Mouse (Mus musculus) ES-CJ7 (cell line): ENCODE results near the gene Ephb2.

Experiments used
- DNase-seq: peaks from one replicate; pipeline ENCODE4 v3.0.0; 2011; ENCODE audit warnings: low read depth, low spot score

Ephb2 gene

DNA sequence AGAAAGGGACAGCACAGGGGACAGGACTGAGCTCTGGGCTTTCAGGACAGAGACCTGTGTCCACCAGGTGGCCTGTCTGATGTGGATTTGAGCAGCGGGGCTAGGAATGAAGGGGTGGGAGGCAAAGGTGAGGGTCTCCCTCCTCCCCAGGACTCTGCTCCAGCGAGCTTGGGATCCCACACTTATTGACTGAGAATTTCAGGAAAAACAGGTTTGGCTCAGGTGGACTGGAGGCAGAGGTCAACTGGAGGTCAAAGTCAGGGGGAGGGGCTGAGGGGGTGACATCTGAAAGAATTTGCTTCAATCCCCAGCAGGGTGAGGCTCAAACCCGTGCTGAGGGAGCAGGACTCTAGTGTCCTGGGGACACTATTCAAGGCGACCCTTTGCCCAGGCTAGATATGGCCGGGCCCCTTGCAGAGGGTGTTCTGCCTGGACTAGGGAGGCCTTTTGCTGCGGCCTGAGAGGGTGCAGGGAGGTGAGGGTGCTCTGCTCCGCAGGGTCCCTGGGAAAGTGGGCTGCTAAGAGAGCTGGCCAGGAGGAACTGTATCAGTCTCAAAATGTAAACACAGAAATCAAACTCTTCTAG lies 103.2 kb downstream of the Ephb2 start:
- peak; percentile 59 for DNase-seq

DNA sequence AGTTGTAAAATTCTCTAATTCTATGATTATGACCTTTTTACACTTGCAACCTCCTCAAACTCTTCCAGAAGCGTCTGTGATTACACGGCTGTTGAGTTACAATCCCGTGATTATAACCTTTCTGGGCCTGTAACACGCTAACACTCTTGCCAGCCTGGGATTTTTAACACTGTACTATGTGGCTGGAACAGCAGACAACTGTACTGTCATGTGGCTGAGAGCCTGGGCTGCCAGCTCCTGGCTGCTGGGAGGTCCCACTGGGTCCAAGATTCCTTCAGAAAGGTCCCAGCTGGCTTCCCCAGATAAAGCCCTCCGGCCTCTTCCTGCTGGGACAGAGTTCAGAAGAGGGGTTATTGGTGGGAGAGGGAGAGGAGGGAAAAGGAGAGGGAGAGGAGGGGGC lies 104.0 kb downstream of the Ephb2 start:
- DNase-seq: no peak

DNA sequence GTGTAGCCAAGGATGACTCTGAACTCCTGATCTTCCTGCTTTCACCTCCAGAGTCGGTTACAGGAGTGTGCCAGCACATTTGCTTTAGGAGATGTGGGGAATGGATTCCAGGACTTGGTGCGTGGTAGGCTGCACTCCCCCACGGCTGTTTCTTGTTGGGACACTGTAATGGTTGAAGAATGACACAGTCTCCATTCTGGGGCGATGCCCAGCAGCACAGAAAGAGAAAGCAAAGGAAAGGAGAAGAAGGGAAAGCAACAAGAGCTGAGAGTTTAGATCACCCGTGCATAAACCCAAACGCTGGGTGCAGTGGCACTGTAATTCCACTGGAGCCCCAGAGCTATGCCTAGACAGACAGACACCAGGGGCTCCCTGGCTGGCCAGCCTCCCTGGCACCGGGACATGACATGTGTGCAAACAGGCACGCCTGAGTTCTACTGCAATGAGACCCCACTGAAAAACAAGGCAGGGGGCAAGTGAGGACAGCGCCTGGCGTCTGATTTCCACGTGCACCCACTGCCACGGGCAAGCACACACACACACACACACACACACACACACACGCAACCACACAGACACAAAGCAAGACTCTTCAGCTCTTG lies 104.7 kb downstream of the Ephb2 start:
- DNase-seq: no peak

DNA sequence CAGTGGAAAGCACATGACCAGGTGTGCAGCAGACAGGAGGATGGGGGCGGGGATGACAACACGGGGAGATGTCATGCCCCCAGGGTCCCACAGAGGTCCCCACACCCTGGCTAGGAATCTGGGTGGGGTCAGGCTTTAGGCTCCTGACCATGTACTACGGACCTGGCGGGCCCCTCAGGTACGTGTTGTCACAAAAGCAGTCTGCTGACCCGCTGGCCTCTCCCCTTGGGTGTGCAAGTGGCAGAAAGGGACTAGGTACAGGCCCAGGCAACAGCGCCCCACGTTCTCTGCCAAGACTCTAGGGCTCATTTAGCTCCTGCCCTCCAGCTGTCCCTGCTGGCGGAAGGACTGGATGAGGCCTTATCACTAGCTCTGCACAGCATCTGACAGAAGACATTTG lies 105.3 kb downstream of the Ephb2 start:
- peak; percentile 58 for DNase-seq

DNA sequence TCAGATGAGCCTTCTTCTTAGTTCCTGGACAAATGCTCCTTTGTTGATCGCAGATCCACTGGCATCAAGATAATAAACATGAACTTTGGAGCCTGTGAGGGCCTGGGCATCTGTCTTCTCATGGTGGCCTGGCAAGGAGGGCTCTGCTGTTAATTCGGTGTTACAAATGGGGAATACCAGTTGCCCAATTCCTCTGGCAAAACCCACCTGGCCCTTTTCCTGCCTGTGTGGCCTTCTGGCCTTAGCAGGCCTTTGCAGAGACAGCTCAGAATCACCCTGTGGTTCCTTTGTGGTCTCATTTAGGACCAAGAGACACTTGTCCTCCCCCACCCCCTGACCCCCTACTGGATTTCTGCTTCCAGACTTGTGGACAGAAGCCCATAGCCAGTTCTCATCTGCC lies 106.2 kb downstream of the Ephb2 start:
- no peak for DNase-seq

DNA sequence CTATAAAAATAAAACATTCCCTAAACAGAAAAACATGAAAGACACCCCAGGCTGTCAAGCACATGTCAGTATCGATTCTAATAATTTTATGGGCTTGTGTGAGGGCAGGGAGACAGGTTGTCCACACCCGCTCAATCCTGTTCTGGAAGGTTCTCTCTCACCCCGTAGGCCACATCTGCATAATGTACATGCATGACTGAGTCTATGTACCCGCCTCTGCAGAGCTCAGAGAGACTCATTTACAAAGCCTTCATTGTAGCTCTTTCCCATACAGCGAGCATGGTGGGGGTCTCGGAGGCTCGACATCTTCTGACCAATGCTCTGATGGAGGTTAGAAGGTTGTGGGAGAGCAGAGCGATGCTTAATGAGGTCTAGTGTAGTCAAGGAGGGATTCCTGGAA lies 108.8 kb downstream of the Ephb2 start:
- DNase-seq: no peak

DNA sequence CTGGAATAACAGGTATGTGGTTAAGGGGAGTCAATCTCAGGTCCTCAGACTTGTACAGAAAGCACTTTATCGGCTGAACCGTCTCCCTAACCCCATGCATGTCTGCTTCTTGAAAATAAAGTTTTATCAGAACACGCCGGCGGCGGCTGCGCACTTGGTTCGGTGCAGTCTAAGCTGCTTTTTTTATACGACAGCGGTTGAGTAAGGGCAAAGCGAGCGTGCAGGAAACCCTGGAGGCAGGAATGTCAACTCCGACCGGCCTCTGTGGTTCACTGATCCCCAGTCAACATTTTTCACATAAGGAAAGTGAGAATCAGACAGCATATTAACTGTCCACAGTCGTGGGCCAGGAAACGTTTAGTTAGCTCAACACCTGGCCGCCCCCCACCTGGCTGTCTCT lies 111.1 kb downstream of the Ephb2 start:
- peak; percentile 26 for DNase-seq

DNA sequence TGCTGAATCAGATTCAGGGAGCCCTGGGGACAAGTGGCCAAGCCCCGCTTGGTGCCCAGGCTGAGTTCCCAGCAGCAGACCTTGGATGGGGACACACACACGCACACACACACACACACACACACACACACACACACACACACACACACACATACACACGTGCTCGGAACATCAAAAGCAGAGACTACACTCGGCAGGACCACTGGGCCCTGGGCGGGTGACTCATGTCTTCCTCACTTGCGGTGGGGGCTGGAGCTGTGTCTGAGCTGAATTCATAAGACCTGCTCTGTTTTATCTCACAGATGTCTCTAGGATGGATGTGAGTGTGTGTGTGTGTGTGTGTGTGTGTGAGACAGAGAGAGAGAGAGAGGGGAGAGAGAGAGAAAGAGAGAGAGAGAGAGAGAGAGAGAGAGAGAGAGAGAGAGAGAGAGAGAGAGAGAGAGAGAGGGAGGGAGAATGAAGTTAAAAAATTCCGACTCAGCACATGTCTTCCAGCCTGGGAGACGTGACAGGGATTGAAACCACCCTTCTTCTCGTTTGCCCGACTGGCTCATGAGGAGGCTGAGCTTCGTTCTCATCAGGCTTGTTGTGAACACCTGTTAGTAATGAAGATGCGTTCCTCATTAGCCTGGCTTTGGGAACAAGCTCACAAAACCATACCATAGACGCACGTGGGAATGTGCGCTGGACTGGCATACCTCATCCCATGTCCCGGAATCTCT lies 113.3 kb downstream of the Ephb2 start:
- DNase-seq: no peak

DNA sequence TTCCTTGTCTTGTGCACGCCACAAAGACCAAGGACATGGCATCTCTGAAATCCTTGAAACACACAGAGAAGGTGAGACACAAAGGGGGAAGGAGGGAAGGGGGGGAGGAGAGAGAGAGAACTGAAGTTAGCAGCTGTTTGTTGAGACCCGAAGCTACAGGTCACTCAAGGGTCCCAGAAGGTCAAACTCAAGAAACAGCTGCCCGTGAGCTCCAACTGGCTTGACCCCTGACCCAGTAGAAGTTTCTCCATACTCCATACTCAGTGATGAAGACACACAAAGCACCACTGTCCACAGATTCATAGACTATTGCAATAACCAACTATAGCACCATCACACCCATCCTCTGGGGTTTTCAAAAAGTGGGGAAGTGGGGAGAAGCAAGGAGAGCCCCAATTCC lies 113.9 kb downstream of the Ephb2 start:
- no peak for DNase-seq

DNA sequence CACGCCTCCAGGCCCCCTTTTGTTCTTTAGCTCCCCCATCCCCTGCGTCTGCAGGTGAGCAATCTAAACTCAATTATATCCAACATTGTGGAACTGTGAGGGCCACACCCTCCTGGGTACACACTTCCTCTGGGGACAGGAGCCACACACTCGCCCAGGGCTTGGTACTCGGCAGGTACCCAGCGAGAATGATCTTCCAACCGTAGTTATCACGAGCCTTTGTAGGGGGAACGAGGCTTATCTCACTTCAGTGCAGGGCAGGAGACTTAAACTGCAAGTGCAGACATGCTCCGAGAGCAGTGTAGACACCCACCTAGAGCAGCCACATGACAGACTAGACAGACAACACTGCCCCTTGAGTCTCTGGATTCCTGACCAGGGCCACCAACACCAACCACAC lies 115.8 kb downstream of the Ephb2 start:
- no peak for DNase-seq

DNA sequence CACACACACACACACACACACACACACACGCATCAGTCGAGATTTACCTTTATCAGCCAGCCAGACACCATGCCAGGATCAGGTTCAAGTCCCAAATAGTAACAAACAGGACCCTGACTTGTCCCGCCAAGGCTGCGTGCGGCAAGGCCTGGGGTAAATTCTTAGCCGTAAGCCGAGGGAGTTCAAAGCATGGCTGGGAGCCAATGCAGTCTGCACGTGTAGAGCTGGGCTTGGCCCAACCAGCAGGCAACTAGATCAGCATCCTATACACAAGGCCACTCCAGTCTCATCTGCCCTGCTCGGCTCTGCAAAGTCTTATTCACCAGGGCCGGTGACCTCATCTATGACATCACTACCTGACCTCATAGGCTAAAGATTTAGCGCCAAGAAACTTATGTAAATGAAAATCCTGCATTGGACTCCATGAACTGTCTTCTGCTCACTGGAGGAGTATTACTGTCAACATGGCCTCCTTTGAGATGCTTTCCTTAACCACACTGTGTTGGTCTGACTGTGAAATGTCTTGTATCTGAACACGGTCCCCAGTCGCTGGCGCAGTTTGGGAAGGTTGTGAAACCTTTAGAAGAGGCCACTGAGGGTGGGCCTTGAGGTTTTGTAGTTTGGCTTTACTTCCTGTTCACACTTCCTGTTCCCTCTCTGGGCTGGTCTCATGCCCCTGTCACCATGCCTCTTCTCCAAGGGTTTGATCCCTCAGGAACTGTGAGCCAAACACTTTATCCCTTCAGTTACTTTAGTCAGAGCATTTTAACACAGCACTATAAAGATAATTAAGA lies 117.4 kb downstream of the Ephb2 start:
- DNase-seq: no peak

DNA sequence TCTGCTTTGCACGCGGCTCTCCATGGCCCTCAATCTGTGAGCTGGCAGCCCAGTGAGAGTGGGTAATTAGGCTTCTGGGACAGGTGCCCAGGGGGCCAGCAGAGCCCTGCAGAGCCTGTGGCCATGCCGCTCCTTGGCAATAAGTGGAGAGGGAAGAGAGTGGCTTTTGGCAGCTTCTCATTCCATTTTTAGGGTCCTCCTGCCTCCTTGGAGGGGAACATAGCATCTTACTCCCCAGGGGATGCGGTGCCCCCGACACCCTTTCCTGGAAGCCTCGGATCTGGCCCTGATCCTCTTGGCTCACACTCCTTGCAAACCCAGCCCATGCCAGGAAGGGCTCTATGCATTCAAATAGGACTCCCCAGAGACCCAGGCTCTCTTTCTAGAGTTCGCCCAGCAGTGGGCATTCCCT lies 119.2 kb downstream of the Ephb2 start:
- no peak for DNase-seq

DNA sequence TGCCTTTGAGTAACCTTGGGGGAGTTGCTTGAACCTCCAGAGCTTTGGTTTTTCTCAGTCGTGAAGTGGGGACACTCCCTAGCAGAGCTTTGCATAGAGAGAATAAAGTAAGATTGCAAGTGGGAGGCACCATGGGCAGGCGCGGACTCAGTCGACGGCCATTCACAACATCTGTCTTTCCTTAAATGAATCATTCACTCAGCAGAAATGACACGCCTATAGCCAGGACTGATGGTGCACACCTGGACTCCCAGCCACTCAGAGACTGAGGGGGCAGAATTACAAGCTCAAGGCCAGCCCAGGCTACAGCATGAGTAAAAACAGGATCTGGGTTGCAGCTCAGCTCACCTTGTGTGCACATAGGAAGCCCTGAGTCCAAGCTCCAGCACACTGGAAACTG lies 121.3 kb downstream of the Ephb2 start:
- no peak for DNase-seq

DNA sequence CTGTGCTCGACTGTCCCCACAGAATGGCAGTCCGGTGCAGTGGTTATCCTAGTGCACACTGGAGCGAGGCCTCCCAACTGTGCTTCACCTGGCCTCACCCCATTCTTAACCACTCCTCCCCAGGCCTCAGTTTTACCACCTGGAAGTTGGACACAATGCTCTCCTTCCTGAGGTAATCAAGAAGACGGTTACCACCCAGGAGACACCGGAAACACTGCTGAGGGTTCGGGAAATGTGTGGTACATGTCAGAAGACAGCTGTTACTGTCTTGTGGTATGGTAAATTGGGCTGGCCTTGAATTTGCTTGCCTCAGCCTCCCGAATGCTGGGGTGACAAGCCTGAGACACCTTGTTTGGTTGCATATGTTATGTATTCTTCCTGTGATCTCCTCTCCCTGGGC lies 121.9 kb downstream of the Ephb2 start:
- DNase-seq: peak; percentile 49

DNA sequence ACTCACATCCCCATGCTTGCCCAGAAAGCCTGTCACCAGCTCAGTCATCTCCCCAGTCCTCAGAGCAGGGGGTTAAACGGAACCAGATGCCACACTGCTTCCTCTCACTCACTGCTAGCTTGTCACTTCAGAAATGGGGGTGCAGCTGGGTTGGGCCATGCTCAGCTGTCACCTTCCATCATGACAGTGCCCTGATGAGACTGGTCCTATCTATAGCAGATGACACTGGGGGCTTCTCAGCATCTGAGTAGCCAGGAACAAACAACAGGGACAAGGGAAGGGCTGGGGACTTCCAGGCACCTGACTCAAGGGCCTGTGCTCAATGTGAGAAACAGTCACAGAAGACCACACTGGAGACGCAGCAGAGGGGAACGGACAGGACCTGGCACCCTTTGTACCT lies 122.4 kb downstream of the Ephb2 start:
- DNase-seq: no peak

DNA sequence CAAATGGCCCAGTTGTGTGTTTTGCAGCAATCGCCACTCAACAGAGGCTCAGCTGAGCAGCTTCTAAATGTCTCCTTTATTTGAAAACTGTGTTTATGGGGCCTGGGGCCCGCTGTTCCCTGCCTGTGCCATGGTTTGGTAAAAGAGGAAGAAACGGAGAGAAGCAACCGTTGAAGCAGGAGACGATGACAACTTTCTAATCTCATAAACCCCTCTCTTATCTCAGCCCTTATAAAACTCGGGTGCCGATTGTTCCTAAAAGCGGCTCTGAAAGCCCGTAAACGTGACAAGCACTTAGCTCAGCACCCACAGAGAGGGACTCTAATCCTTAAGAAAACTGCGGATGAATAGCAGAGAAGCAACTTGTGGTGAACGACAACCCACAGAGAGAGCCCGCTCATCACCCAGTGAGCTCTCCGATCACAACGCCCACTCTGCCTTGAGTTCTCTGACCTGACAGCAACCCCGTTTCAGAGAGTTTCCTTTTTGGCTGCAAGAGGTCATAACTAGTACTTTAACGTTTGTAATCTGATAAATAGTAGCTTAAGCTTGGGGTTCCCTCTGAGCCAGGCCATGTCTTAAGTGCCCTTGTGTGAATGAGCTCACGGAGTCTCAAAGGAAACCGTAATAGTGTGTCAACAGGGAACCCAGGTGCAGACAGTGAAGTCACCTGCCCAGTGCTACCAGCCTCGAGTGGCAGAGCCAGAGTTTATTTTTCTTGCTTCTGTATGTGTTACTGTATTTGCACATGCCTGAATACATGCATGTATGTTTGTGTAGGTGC lies 123.6 kb downstream of the Ephb2 start:
- no peak for DNase-seq

DNA sequence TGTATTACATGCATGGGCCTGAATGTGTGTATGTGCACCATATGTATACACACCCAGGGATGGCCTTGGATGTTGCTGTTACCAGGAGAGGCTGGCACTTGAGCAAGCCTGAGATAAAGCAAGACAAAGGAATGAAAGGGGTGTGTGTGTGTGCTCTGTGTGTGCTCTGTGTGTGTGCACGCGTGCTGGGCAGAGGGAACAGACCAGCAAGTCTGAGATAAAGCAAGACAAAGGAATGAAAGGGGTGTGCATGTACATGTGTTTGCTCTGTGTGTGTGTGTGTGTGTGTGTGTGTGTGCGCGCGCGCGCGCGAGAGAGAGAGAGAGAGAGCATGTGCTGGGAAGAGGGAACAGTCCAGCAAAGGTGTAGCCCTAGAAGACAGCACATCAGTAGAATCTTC lies 125.4 kb downstream of the Ephb2 start:
- DNase-seq: no peak

DNA sequence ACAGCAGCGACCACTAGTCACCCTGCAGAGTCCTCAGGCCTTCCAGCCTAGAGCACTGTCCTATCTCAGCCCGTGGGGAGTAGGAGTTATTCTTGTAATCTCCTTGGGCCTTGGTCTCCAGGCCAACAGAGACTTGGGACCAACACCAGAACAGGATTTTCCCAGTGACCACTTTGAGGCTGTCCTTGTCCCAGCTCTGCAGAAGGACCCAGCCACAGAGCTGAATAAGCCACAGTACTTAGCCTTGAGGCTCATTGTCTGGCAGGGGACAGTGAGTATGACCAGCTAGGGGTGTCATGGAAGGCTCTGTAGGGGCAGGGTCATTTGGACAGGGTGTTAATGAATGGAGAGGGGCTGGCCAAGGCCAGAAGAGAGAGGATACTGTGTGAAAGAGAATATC lies 126.8 kb downstream of the Ephb2 start:
- no peak for DNase-seq

DNA sequence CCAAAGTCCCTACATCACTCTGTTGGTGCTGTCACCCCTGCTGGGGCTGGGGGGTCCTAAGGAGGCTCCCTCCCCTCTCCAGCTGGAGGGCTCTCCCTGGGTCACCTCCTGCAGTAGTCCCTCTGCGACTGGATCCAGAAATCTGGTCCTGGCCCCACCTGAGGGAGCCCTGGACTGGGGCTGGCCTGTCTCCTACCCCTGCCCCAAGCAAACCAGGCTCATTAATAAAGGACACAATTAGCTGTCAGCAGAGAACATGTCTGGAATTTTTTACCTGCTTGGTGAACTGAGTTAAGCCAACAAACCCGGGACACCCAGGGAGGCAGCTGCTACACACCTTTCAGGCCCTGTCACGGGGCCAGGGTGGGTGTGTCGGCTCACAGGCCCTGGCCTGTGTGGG lies 129.1 kb downstream of the Ephb2 start:
- no peak for DNase-seq

DNA sequence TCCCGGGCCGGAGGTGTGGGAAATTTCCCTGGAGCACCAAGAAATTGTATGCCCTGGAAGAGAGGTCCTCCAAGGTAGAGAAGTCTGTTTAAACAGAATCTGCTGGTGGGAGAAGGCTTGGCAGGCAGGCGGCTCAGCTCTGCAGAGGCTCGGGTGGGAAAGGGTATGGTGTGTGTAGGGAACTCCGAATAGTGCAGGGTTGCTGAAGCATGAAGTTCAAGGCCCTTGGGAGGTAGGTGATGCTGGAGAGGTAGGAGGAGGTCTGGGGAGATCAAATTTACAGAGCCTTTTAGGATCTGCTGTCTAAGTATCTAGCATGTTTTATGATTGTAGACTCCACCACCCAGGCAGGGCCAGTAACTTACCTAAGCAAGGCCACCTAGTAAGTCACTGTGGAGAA lies 130.7 kb downstream of the Ephb2 start:
- no peak for DNase-seq

DNA sequence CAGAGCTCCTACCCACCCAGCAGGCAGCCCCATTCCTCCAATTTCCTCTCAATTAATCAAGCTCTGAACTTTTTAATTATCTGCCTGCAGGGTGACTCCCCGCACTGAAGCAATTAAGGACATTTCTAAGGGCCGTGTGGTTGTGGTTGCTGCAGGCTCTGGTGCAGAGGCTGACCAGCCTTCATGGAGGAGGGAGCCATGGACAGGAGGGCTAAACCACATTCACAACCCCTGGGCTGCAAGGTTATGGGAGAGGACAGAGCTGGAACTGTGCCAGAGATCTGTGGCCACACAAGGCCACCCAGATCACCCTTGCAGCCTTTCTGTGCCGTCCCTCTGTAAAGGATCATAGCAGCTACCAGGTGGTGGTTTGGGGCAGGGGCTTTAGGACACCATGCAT lies 131.2 kb downstream of the Ephb2 start:
- DNase-seq: no peak

DNA sequence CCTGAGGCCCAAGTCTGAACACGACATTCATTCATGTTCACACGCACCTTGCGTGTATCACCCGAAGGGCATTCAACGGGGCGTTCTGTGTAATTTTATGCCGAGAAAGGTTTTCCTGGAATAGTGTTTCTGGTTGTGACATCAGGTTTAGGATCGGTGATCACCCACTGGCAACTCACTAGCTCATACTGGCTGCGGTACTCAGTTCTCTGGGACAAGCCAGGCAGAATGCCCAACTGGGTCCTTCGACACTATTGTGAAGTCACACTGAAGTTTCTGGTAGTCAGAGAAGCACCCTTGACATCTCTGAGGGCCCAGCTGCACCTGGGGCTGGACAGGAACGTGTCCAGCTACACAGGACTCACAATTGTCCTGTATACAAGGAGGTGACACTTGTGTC lies 132.4 kb downstream of the Ephb2 start:
- no peak for DNase-seq
